Mouse (Mus musculus): ENCODE results near the gene Klhl31. TPM values are rescaled to one million over a fixed set of nuclear protein-coding genes. Genes with fewer than 3 reads are reported as not detected.

Gene Klhl31
- polyA plus RNA-seq, 1 experiment from 2014 or later: 0.10 TPM

DNA sequence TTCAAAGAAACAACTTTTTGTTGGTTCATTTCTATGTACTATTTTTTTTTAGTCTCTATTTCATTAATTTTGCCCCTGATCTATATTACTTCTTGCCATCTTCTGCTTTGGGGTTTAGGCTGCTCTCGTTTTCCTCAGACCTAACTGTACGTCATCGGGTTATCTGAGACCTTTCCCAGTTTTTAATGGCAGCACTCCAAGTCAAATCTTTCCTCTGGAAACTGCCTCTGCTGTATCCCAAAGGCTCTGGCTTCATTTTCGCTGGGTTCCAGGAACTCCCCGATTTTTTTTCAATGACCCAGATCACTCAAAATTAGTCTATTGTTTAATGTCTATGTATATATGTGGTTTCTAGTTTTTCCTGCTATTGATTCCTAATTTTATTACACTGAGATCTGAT, 6.6 kb upstream of the Klhl31 start:
- H3K9me3 ChIP-seq: no peaks in the 10 kb centered on the region
- no peaks in the 10 kb centered on the region for H3K36me3 ChIP-seq (replicated peaks)
- no peak overlapping the region for H3K27ac ChIP-seq
- H3K4me1 ChIP-seq: no peaks in the 10 kb centered on the region
- H3K4me2 ChIP-seq: no peak overlapping the region
- H3K4me3 ChIP-seq: no peak overlapping the region
- no peaks in the 10 kb centered on the region for H3K27me3 ChIP-seq (replicated peaks)
- WGBS: 82% methylated on average over 5 of the region's 5 CpGs
- no peak overlapping the region for H3K9ac ChIP-seq
- ATAC-seq (replicated peaks): no peak

DNA sequence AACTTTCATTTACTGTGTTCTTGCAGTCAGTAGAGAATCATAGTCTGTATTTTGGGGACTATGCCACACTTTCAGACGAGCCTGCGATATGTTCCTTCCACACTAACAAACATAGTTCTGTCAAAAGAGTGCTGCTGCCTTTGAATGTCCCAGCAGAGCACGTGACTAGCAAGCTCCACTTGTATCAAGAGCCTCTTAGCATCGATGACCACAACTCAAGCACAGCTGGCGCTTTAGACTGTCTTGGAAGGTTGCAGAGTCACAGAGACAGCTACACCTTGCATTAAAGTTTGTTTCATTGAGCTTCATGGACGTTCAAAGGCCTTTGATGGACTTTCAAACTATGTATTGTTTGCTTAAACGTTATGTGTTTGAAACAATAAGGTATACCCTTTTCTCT, 5.5 kb upstream of the Klhl31 start:
- H3K4me3 ChIP-seq: no peak overlapping the region
- H3K27me3 ChIP-seq (replicated peaks): no peaks in the 10 kb centered on the region
- no peaks in the 10 kb centered on the region for H3K36me3 ChIP-seq (replicated peaks)
- no peak overlapping the region for H3K27ac ChIP-seq
- ATAC-seq (replicated peaks): no peak
- no peak overlapping the region for H3K9ac ChIP-seq
- H3K4me2 ChIP-seq: no peak overlapping the region
- 84% methylated on average over 7 of the region's 7 CpGs for WGBS
- no peaks in the 10 kb centered on the region for H3K9me3 ChIP-seq
- H3K4me1 ChIP-seq: no peaks in the 10 kb centered on the region

DNA sequence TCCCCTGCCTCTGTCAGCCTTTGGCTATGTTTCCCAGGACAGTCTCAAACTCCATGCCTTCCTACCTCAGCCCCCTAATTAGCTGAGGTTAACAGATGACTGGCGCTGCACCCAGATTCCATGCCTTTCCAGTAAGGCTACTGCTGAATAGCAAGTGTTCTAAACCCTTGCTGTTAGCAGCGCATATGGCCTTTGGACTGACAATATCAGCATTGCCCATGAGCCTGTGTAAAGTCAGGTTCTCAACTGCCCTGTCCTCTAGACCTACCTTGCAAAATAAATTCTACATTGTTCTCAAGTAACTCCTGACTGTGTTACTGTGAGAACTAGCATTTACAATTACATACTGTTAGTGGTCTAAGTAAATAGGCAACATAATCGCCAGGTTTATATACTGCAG, 3.9 kb upstream of the Klhl31 start:
- H3K4me1 ChIP-seq: no peaks in the 10 kb centered on the region
- no peak overlapping the region for H3K4me2 ChIP-seq
- no peaks in the 10 kb centered on the region for H3K9me3 ChIP-seq
- WGBS: 92% methylated on average over 3 of the region's 3 CpGs
- H3K27me3 ChIP-seq (replicated peaks): no peaks in the 10 kb centered on the region
- H3K27ac ChIP-seq: no peak overlapping the region
- ATAC-seq (replicated peaks): no peak
- H3K9ac ChIP-seq: no peak overlapping the region
- H3K36me3 ChIP-seq (replicated peaks): no peaks in the 10 kb centered on the region
- no peak overlapping the region for H3K4me3 ChIP-seq

DNA sequence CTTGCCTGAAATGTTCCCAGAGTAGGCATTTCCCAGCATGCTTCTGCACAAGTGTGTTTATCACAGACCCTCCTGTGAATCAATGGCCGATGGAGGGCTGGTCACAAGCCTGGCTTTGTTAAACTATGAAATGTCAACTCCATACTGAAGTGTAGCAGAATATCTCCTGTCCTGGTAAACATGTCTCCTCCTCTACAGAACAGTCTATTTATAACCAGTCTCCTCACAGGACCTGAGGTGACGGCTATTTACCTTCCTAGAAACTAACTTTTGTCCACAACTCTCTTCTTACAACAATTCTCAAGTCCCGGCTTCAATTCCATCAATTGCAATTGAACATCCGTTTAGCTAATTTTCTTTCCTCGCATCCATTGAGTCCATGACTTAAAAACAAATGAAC, 297 bp upstream of the Klhl31 start:
- H3K9ac ChIP-seq: no peak overlapping the region
- H3K9me3 ChIP-seq: no peaks in the 10 kb centered on the region
- ATAC-seq (replicated peaks): no peak
- no peaks in the 10 kb centered on the region for H3K27me3 ChIP-seq (replicated peaks)
- H3K36me3 ChIP-seq (replicated peaks): no peaks in the 10 kb centered on the region
- WGBS: 88% methylated on average over 5 of the region's 5 CpGs
- no peak overlapping the region for H3K27ac ChIP-seq
- H3K4me1 ChIP-seq: no peaks in the 10 kb centered on the region
- H3K4me3 ChIP-seq: no peak overlapping the region
- H3K4me2 ChIP-seq: no peak overlapping the region

DNA sequence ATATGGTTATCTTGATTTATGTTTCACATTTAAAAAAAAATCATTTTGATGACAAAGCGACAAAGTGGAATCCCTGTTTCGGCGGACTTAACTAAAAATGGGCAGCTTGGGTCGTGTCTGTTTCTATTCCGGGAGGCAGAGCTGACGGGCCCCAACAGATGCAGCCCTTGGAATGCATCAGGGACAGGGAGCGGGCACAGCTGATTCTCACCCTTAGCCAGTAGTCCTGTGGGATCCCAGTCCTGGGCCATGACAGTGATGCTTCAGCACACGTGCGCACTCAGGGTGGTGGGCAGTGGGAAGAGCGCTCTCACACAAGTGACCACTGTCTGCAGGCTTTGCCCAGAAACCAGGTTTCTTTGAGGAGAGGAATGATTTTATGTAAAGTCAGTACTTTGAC, 1.1 kb downstream of the Klhl31 start:
- Histone ChIP-seq H3K27ac (no peak overlapping the region), H3K36me3 (replicated peaks) (no peaks in the 10 kb centered on the region), H3K4me1 (no peaks in the 10 kb centered on the region), H3K4me3 (no peak overlapping the region), H3K9me3 (no peaks in the 10 kb centered on the region), H3K27me3 (replicated peaks) (no peaks in the 10 kb centered on the region), H3K9ac (no peak overlapping the region), H3K4me2 (no peak overlapping the region)
- WGBS: 85% methylated on average over 10 of the region's 10 CpGs
- ATAC-seq (replicated peaks): no peak

DNA sequence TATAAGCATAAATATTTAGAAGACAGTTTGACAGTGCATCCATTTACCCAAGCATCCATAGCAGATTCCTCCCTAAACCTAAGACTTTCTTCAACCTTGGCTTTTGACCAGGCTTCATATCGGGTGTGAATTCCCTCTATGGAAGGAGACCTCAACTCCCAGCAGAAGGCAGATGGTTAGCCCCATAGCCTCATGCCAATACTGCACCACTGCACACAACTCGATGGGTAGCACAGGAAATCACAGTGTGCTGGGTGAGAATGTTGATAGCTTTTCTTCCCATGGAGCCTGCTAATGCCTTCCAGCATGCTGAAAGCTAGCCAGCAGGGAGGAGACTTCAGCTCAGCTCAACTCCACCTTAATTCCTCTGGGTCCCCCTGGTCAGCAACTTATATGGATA, 8.9 kb downstream of the Klhl31 start:
- H3K9ac ChIP-seq: no peak overlapping the region
- no peak for ATAC-seq (replicated peaks)
- no peaks in the 10 kb centered on the region for H3K9me3 ChIP-seq
- H3K27ac ChIP-seq: no peak overlapping the region
- 77% methylated on average over 2 of the region's 2 CpGs for WGBS
- H3K4me1 ChIP-seq: no peaks in the 10 kb centered on the region
- H3K4me3 ChIP-seq: no peak overlapping the region
- no peaks in the 10 kb centered on the region for H3K36me3 ChIP-seq (replicated peaks)
- H3K4me2 ChIP-seq: no peak overlapping the region
- no peaks in the 10 kb centered on the region for H3K27me3 ChIP-seq (replicated peaks)

DNA sequence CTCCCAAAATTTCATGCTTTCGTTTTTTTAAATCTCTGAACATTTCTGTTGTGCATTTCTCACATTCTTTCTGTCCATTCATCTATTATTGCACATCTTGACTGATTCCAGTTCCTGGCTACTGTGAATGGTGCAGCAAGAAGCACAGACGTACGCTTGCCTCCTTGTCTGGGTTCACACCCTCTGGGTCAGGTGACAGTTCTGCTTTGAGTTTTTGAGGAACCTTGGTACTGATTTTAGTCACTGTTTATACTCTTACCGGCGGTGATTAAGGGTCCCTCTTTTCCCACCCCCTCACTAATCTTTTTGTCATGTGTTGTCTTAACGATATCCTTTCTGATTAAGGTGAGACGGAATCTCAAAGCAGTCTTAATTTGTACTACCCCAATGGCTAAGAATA, 15.5 kb downstream of the Klhl31 start:
- WGBS: 73% methylated on average over 7 of the region's 7 CpGs
- H3K9me3 ChIP-seq: no peaks in the 10 kb centered on the region

DNA sequence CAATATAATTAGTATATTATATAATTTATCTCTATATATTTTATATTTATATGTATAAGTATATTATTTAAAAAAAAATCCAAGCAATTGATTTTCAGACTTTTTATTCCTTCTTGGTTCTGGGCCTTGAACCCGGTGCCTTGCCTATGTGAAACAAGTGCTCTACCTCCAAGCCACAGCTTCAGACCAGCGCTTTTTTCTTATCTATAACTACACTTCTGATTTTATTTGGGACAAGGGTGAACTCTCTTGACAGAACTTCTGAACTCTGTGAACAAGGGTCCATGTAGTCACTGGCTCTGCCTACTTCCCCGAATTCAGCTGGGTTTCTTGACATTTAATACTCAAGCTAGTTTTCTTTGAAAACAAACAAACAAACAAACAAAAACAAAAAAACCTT, 17.6 kb downstream of the Klhl31 start:
- no peak overlapping the region for H3K4me2 ChIP-seq
- H3K4me3 ChIP-seq: no peak overlapping the region
- H3K9me3 ChIP-seq: no peaks in the 10 kb centered on the region
- no peak overlapping the region for H3K27ac ChIP-seq
- peaks cover 4% of the 10 kb centered on the region; the same call in 1 of the 2 replicates for H3K27me3 ChIP-seq (replicated peaks)
- H3K9ac ChIP-seq: no peak overlapping the region
- WGBS: 91% methylated on average over 3 of the region's 3 CpGs
- H3K36me3 ChIP-seq (replicated peaks): no peaks in the 10 kb centered on the region
- H3K4me1 ChIP-seq: peaks cover 4% of the 10 kb centered on the region; the same call in 1 of the 2 replicates
- ATAC-seq (replicated peaks): no peak

More for the DNA sequence above, 15.5 kb downstream of the Klhl31 start:
- Histone ChIP-seq H3K36me3 (replicated peaks) (no peaks in the 10 kb centered on the region), H3K27me3 (replicated peaks) (peaks cover 4% of the 10 kb centered on the region; the same call in 1 of the 2 replicates), H3K4me2 (no peak overlapping the region), H3K4me1 (peaks cover 4% of the 10 kb centered on the region; the same call in 1 of the 2 replicates), H3K27ac (no peak overlapping the region), H3K9ac (no peak overlapping the region), H3K4me3 (no peak overlapping the region)
- no peak for ATAC-seq (replicated peaks)

DNA sequence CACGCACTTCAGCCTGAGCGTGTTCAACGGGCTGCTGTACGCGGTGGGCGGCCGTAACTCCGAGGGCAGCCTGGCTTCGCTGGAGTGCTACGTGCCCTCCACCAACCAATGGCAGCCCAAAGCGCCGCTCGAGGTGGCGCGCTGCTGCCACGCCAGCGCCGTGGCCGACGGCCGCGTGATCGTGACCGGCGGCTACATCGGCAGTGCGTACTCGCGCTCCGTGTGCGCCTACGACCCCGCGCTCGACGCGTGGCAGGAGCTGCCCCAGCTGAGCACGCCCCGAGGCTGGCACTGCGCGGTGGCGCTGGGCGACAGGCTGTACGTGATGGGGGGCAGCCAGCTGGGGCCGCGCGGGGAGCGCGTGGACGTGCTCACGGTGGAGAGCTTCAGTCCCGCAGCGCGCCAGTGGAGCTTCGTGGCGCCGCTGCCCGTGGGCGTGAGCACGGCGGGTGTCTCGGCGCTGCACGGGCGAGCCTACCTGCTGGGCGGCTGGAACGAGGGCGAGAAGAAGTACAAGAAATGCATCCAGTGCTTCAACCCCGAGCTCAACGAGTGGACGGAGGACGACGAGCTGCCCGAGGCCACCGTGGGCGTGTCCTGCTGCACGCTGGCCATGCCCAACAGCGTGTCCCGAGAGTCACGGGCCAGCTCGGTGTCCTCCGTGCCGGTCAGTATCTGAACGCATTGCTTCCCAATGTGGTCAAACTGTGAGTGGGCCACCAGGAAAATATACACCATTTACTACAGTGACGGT, 19.1 kb downstream of the Klhl31 start:
- WGBS: under 1% methylated on average over 85 of the region's 85 CpGs
- H3K4me1 ChIP-seq: peaks cover 4% of the 10 kb centered on the region; the same call in 1 of the 2 replicates
- peak overlapping the region; percentile 51 for H3K9ac ChIP-seq
- peaks cover 4% of the 10 kb centered on the region; the same call in 1 of the 2 replicates for H3K27me3 ChIP-seq (replicated peaks)
- ATAC-seq (replicated peaks): peak; percentile 96
- peak overlapping the region; percentile 55 for H3K4me3 ChIP-seq
- peak overlapping the region; percentile 14; the same call in 1 of the 2 replicates for H3K27ac ChIP-seq
- no peaks in the 10 kb centered on the region for H3K9me3 ChIP-seq
- H3K4me2 ChIP-seq: peak overlapping the region; percentile 91
- no peaks in the 10 kb centered on the region for H3K36me3 ChIP-seq (replicated peaks)

DNA sequence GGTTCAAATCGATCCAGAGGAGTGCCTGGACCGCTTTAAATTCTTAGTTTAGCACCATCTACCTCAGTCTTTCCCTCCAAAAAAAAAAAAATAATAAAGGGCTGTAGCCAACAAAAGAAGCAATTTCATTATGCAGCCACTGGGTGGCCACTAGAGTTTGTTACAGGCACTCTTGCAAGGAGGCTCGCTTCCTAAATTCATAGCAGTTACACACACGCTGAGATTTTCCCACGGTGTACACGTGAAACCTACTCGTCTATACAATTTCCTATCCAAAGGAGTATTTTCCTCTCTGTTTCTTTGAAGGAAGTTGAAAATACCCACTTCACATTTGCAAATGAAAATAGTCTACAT, 19.6 kb downstream of the Klhl31 start:
- under 1% methylated on average over 7 of the region's 7 CpGs for WGBS
- Histone ChIP-seq H3K27ac (no peak overlapping the region; the same call in 1 of the 2 replicates), H3K9me3 (no peaks in the 10 kb centered on the region), H3K4me2 (peak overlapping the region; percentile 91), H3K27me3 (replicated peaks) (peaks cover 4% of the 10 kb centered on the region; the same call in 1 of the 2 replicates), H3K36me3 (replicated peaks) (no peaks in the 10 kb centered on the region), H3K4me1 (peaks cover 4% of the 10 kb centered on the region; the same call in 1 of the 2 replicates), H3K9ac (peak overlapping the region; percentile 51), H3K4me3 (peak overlapping the region; percentile 55)
- peak; percentile 80 for ATAC-seq (replicated peaks)

DNA sequence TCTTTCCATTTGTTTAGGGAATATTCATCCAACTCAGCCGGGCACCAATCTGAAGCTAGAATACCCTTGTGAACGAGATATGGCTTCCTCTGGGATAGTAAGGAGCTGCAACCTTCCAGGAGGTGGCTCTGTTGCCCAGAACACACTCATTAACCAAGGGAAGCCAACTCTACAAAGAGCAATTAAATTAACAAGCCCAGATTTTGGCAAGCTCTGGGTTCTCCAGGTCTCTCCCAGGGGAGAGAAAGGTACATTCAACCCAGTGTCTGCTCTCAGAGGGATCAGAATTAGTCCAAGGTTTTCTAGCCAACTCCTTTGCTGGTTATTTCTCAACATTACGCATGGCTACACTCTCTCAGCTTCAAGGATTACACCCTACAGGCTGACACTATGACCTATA, 26.6 kb downstream of the Klhl31 start:
- Histone ChIP-seq H3K36me3 (replicated peaks) (no peaks in the 10 kb centered on the region), H3K27me3 (replicated peaks) (no peaks in the 10 kb centered on the region), H3K27ac (no peak overlapping the region), H3K4me2 (no peak overlapping the region), H3K4me1 (no peaks in the 10 kb centered on the region), H3K9me3 (no peaks in the 10 kb centered on the region), H3K4me3 (no peak overlapping the region), H3K9ac (no peak overlapping the region)
- no peak for ATAC-seq (replicated peaks)
- WGBS: 76% methylated on average over 3 of the region's 3 CpGs

DNA sequence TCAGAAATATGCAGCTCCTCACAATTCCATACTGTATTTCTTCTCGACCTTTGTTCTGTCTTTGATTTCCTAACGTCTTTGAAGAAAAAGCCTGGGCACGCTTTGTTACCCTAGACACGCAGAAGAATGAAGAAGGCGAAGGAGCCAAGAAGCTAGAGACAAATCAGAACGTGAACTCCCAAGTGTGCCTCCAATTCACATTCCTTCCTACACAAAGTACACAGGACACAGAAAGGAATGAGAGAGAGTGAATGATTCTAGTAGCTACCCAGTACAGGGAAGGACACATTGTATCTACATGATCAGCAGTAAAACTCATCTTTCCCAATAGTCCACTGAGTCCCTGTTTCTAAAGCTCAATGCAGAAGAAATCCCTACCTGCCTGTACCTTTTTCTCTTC, 33.8 kb downstream of the Klhl31 start:
- H3K27me3 ChIP-seq (replicated peaks): no peaks in the 10 kb centered on the region
- H3K4me1 ChIP-seq: no peaks in the 10 kb centered on the region
- H3K4me2 ChIP-seq: no peak overlapping the region
- no peak overlapping the region for H3K4me3 ChIP-seq
- H3K9me3 ChIP-seq: no peaks in the 10 kb centered on the region
- H3K36me3 ChIP-seq (replicated peaks): no peaks in the 10 kb centered on the region
- H3K27ac ChIP-seq: no peak overlapping the region
- no peak for ATAC-seq (replicated peaks)
- no peak overlapping the region for H3K9ac ChIP-seq
- WGBS: 82% methylated on average over 6 of the region's 6 CpGs

DNA sequence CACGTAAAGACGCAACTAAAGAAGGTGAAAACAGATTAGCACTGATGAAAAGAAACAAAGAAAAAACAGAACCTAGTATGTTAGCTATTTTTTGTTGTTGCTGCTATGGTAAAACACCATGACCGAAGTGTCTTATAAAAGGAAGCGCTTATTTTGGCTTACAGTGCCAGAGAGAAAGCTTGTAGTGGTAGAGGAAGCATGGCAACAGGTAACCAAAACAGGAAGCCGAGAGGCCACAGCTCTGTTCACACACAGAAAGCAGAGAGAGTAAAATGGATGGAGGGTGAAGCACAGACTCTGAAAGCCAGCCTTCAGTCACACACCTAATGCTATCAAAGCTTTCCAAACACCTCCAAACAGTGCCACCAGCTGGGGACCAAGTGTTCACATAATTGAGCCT, 34.7 kb downstream of the Klhl31 start:
- no peak overlapping the region for H3K9ac ChIP-seq
- no peaks in the 10 kb centered on the region for H3K9me3 ChIP-seq
- no peaks in the 10 kb centered on the region for H3K27me3 ChIP-seq (replicated peaks)
- H3K4me2 ChIP-seq: no peak overlapping the region
- H3K4me1 ChIP-seq: no peaks in the 10 kb centered on the region
- WGBS: 96% methylated on average over 5 of the region's 5 CpGs
- no peaks in the 10 kb centered on the region for H3K36me3 ChIP-seq (replicated peaks)
- no peak overlapping the region for H3K27ac ChIP-seq
- no peak overlapping the region for H3K4me3 ChIP-seq
- ATAC-seq (replicated peaks): no peak

Measured in midbrain, embryonic 15.5 days (tissue).